Mouse (Mus musculus) heart, embryonic 11.5 days (tissue): ENCODE data around the gene Oat. TPM values are rescaled to one million over a fixed set of nuclear protein-coding genes. Genes with fewer than 3 reads are reported as not detected.

Source experiments
- ATAC-seq: fragments of 200-750 bp; cut with Nextera tagmentation; replicated peaks from 2 replicates; pipeline ENCODE4 v1.8.0; 2017; ENCODE audit warnings: moderate library complexity; ENCODE audit not compliant: insufficient number of reproducible peaks, low FRiP score, low TSS enrichment
- H3K27ac ChIP-seq: fragments of 300-500 bp; sonication (generic); 2 replicates; pipeline ENCODE4 v1.5.1; 2014; ENCODE audit warnings: mild to moderate bottlenecking, low read depth, low read length
- H3K27me3 ChIP-seq: fragments of 300-500 bp; sonication (generic); 2 replicates; pipeline ENCODE4 v1.6.1; 2014; ENCODE audit warnings: mild to moderate bottlenecking, low read length, mixed read lengths; ENCODE audit not compliant: control insufficient read depth, insufficient read depth
- H3K36me3 ChIP-seq: fragments of 300-500 bp; sonication (generic); 2 replicates; pipeline ENCODE4 v1.6.1; 2014; ENCODE audit warnings: mild to moderate bottlenecking, low read length, moderate library complexity, mixed read lengths; ENCODE audit not compliant: control insufficient read depth, insufficient read depth
- H3K4me1 ChIP-seq: fragments of 300-500 bp; sonication (generic); 2 replicates; pipeline ENCODE4 v1.6.1; 2014; ENCODE audit warnings: low read length; ENCODE audit not compliant: control insufficient read depth, insufficient read depth
- H3K4me2 ChIP-seq: fragments of 300-500 bp; sonication (generic); 2 replicates; pipeline ENCODE4 v1.6.1; 2014; ENCODE audit warnings: mild to moderate bottlenecking, moderate library complexity
- H3K4me3 ChIP-seq: fragments of 300-500 bp; sonication (generic); 2 replicates; pipeline ENCODE4 v1.5.1; 2014; ENCODE audit warnings: low read depth, low read length
- H3K9ac ChIP-seq: fragments of 300-500 bp; sonication (generic); 2 replicates; pipeline ENCODE4 v1.6.1; 2014; ENCODE audit warnings: mild to moderate bottlenecking, low read depth, low read length, moderate library complexity
- H3K9me3 ChIP-seq: fragments of 300-500 bp; sonication (generic); replicated peaks from 2 replicates; pipeline ENCODE4 v1.6.1; 2016; ENCODE audit warnings: low read length; ENCODE audit not compliant: control insufficient read depth
- WGBS: fragments of 180-500 bp; shearing (Covaris S2); extraction: QIAGEN DNeasy Blood & Tissue Kit; methylation state at CpG from one replicate; pipeline ENCODE4 v1.1.7; 2014; ENCODE audit not compliant: insufficient replicate concordance; 5-methylcytosine and 5-hydroxymethylcytosine counted together
- polyA plus RNA-seq: library from polyadenylated mRNA; unstranded; fragments of >200 nt; fragmentation: Nextera tagmentation; extraction: Ambion mirVana; gene quantifications from 2 replicates; pipeline ENCODE4 v1.2.1, GENCODE M21; 2014

Gene Oat
- polyA plus RNA-seq, 1 experiment from 2014 or later = 162 TPM

DNA sequence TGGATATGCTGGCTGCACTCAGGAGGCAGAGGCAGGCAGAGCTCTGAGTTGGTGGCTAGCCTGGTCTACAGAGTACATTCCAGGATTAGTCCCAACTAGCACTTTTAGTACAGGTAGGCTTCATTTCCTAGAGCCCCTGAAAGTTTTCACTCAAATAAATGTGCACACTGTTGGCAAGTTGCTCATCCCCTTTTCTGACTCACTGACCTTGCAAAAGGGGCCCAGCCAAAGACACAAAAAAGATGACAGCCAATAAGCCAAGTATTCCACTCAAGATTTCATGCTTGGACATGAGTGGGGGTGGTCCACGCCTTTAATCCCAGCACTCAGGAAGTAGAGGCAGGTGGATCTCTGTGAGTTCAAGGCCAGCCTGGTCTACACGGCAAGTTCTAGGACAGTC lies 5.2 kb upstream of the Oat start:
- H3K27me3 ChIP-seq = 0 out of 2 replicates have a peak, but pooled peaks cover 2% of the 10 kb centered on the region
- no peak overlapping the region for H3K9ac ChIP-seq
- H3K9me3 ChIP-seq = no peaks in the 10 kb centered on the region
- no peaks in the 10 kb centered on the region for H3K36me3 ChIP-seq
- no peak for ATAC-seq
- peaks cover 5% of the 10 kb centered on the region; the same call in 1 of the 2 replicates for H3K4me1 ChIP-seq
- no peak overlapping the region for H3K4me2 ChIP-seq
- H3K4me3 ChIP-seq = no peak overlapping the region
- 81% methylated on average over 2 of the region's 2 CpGs for WGBS
- H3K27ac ChIP-seq = no peak overlapping the region

DNA sequence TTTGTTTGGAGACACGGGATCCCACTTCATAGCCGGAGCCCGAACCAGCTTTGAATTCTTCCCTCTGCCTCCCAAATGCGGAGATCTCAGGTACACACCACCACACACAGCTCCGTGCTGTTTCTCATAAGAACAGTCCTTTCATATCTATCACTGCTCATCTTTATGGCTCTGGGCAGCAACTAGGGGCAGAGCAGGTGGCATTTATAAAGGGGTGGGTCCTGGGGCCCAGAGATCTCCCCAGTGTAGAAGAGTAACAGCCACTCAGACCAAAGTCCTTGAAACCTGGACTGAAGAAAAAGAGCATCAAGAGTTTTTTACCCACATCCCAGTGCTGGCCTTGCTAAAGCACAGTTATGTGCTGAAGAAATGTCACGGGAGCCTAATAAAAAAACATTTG lies 4.3 kb upstream of the Oat start:
- H3K9me3 ChIP-seq = no peaks in the 10 kb centered on the region
- 0 out of 2 replicates have a peak, but pooled peaks cover 2% of the 10 kb centered on the region for H3K27me3 ChIP-seq
- no peak for ATAC-seq
- no peak overlapping the region for H3K27ac ChIP-seq
- no peaks in the 10 kb centered on the region for H3K36me3 ChIP-seq
- peaks cover 3% of the 10 kb centered on the region; the same call in 1 of the 2 replicates for H3K4me1 ChIP-seq
- H3K9ac ChIP-seq = no peak overlapping the region
- no peak overlapping the region for H3K4me2 ChIP-seq
- WGBS = 46% methylated on average over 6 of the region's 6 CpGs
- H3K4me3 ChIP-seq = no peak overlapping the region

DNA sequence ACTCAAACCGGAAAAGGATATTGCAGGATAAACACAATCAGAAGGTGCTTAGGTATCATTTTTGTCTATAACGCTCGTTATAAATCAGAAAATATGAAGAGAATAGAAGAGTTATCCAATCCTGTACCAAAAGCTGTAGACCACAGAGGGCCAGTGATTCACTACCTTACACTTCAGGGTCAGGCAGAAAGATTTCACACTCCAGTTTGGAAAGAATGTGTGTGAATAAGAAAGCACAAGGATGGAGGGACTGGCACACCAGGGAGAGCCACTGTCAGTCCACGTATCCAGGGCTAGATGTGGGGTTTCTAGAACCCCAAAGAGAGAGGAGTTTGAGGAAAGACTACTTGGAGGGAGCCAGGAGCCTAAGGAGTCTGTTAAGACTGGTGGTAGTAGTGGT lies 693 bp upstream of the Oat start:
- H3K36me3 ChIP-seq = no peaks in the 10 kb centered on the region
- no peak for ATAC-seq
- peak overlapping the region; percentile 93; the same call in 1 of the 2 replicates for H3K27ac ChIP-seq
- no peaks in the 10 kb centered on the region for H3K9me3 ChIP-seq
- H3K9ac ChIP-seq = peak overlapping the region; percentile 85
- WGBS = 48% methylated on average over 4 of the region's 4 CpGs
- H3K4me2 ChIP-seq = peak overlapping the region; percentile 79
- peak overlapping the region; percentile 77 for H3K4me3 ChIP-seq
- H3K4me1 ChIP-seq = peaks cover 9% of the 10 kb centered on the region
- H3K27me3 ChIP-seq = 0 out of 2 replicates have a peak, but pooled peaks cover 2% of the 10 kb centered on the region

DNA sequence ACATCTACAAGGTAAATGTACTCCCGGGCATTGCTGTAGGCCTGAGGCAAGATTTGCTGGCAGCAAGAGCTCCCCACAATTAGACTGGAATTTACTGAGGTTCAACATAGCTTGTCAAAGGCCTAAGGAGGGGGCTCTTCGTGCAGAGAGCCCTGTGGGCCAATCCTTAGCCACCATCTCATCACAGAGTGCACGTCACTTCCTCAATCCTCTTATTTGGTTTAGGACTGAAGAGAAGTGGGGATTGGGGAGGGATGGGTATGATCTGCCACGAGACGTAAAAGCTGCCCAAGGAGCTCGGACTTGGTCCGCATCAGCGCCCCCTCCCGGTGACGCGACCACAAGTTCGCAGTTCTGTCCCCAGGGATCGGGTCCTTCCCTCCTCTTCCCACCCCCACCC lies 575 bp downstream of the Oat start:
- peak overlapping the region; percentile 79 for H3K4me2 ChIP-seq
- H3K36me3 ChIP-seq = no peaks in the 10 kb centered on the region
- peak; percentile 82 for ATAC-seq
- 0 out of 2 replicates have a peak, but pooled peaks cover 2% of the 10 kb centered on the region for H3K27me3 ChIP-seq
- peak overlapping the region; percentile 85 for H3K9ac ChIP-seq
- H3K27ac ChIP-seq = peak overlapping the region; percentile 93
- H3K4me1 ChIP-seq = peaks cover 9% of the 10 kb centered on the region
- no peaks in the 10 kb centered on the region for H3K9me3 ChIP-seq
- H3K4me3 ChIP-seq = peak overlapping the region; percentile 77
- WGBS = under 1% methylated on average over 13 of the region's 13 CpGs

DNA sequence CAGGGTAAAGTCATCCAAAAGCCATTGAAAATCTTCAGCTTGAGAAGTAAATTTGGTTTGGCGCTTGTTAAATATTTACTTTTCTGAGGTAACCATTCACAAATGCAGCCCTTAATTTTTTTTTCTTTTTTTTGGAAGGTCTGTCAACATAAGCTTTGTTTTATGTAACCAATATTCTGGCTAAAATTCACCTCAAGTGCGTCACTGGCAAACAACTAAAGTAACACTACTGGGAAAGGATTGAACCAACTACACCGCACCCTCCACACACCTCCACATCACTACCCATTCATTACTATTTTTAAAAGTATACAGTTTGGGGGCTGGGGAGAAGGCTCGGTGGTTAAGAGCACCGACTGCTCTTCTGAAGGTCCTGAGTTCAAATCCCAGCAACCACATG lies 1.6 kb downstream of the Oat start:
- H3K4me2 ChIP-seq = no peak overlapping the region
- H3K9ac ChIP-seq = no peak overlapping the region
- H3K27me3 ChIP-seq = 0 out of 2 replicates have a peak, but pooled peaks cover 2% of the 10 kb centered on the region
- H3K36me3 ChIP-seq = no peaks in the 10 kb centered on the region
- ATAC-seq = no peak
- H3K27ac ChIP-seq = no peak overlapping the region
- no peak overlapping the region for H3K4me3 ChIP-seq
- no peaks in the 10 kb centered on the region for H3K9me3 ChIP-seq
- WGBS = 89% methylated on average over 5 of the region's 5 CpGs
- H3K4me1 ChIP-seq = peaks cover 18% of the 10 kb centered on the region

DNA sequence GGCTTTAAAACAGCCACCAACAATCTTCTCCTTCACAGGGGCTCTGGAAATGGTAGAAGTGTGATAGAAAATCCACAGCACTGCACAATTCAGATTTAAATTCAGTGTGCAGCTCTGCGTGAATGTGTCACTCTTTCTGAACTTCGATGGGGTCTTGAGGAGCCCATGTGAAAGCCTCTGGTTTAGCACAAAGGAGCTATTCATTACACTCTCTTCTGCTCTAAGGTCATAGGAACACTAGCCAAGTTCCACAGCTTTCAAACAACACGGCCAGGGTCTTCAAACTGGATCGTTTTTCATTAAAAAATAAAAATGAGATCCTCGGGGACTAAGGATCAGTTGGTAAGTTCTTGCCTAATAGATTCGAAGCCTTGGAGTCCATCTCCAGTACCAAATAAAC lies 3.0 kb downstream of the Oat start:
- Histone ChIP-seq H3K27ac (0 out of 2 replicates have a peak overlapping the region, but pooled peaks have one; percentile 24), H3K4me3 (no peak overlapping the region), H3K36me3 (no peaks in the 10 kb centered on the region; the same call in 1 of the 2 replicates), H3K9ac (no peak overlapping the region), H3K4me2 (no peak overlapping the region), H3K27me3 (0 out of 2 replicates have a peak, but pooled peaks cover 2% of the 10 kb centered on the region), H3K9me3 (no peaks in the 10 kb centered on the region), H3K4me1 (peaks cover 18% of the 10 kb centered on the region)
- no peak for ATAC-seq
- WGBS = 68% methylated on average over 6 of the region's 6 CpGs

DNA sequence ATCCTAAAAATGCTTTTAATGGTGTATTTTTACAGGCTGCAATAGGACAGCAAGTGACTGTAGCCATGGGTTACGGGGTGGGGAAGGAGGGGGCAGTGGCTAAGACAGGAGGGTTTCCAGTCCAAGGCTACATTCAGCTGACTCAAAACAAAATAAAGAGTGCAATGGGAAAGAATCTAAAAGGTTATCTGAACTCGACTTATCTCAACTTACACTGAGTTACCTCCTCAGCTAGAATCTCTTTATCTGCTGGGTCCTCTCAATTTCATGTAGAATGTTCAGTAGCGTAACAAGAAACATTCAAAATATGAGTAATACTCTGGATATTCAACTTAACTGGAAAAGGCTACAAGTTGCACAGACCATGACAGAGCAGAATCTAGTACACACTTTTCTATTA lies 3.5 kb downstream of the Oat start:
- 0 out of 2 replicates have a peak, but pooled peaks cover 2% of the 10 kb centered on the region for H3K27me3 ChIP-seq
- H3K4me2 ChIP-seq = no peak overlapping the region
- peaks cover 18% of the 10 kb centered on the region for H3K4me1 ChIP-seq
- 0 out of 2 replicates have a peak overlapping the region, but pooled peaks have one; percentile 24 for H3K27ac ChIP-seq
- no peak overlapping the region for H3K4me3 ChIP-seq
- H3K9me3 ChIP-seq = no peaks in the 10 kb centered on the region
- no peak overlapping the region for H3K9ac ChIP-seq
- H3K36me3 ChIP-seq = no peaks in the 10 kb centered on the region; the same call in 1 of the 2 replicates
- WGBS = 66% methylated on average over 3 of the region's 3 CpGs
- no peak for ATAC-seq

DNA sequence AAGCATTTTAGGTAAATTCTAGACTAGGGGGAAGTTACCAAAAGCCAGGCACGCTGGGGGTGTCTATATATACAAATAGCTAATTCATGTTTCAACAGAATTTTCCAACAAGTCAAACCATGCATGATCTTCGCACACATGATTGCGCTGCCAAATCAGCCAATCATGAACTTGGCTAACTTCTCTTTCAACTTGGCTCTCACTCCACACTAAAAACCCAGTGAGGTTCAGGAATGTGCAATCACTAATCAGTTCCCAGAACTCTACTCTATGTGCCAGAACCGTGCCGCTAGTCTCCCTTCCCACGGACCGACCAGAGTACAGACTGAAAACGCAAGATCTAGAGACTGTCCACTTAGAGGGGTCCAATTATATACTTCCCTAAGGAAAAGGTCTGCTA lies 4.7 kb downstream of the Oat start:
- Histone ChIP-seq H3K4me1 (peaks cover 16% of the 10 kb centered on the region), H3K4me2 (no peak overlapping the region), H3K36me3 (no peaks in the 10 kb centered on the region; the same call in 1 of the 2 replicates), H3K27me3 (no peaks in the 10 kb centered on the region), H3K27ac (no peak overlapping the region), H3K9ac (no peak overlapping the region), H3K9me3 (no peaks in the 10 kb centered on the region), H3K4me3 (no peak overlapping the region)
- ATAC-seq = no peak
- WGBS = 82% methylated on average over 8 of the region's 8 CpGs

DNA sequence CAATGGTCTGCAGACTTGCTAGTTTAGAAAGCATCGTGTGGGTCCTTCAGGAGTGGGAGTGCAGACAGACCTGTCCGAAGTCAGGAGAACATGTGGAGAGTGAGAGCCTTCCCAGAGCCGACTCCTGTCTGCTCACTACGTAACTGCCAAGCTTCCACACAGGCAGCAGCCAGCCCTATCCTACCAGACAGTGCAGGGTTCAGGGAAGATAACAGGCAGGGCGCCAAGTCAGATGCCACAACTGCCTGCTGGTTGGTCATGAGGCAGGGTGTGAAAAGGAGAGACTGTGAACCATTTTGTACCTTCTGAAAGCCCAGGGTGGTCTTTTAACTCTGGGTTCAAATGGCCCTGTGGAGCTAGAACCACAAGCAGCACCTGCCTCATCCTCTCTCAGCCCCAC lies 6.1 kb downstream of the Oat start:
- H3K4me1 ChIP-seq = peaks cover 15% of the 10 kb centered on the region
- H3K9ac ChIP-seq = no peak overlapping the region
- ATAC-seq = no peak; the same call in 1 of the 2 replicates
- H3K9me3 ChIP-seq = no peaks in the 10 kb centered on the region
- no peaks in the 10 kb centered on the region for H3K27me3 ChIP-seq
- H3K4me2 ChIP-seq = no peak overlapping the region
- H3K4me3 ChIP-seq = no peak overlapping the region
- 58% methylated on average over 5 of the region's 5 CpGs for WGBS
- H3K36me3 ChIP-seq = peaks cover 3% of the 10 kb centered on the region; the same call in 1 of the 2 replicates
- no peak overlapping the region for H3K27ac ChIP-seq
